Mouse (Mus musculus) retina, adult 2 months (tissue): ENCODE measurements around the gene Kdm6b.

Experiments used
- DNase-seq: peaks from one replicate; pipeline ENCODE4 v3.0.0-alpha.2; 2012; ENCODE audit warnings: low read depth, low spot score

The Kdm6b gene

GRCm38 (mm10) chr11:69419443-69419812 is 6.0 kb upstream of the Kdm6b start:
- DNase-seq = no peak

- peak; percentile 93 for DNase-seq
Measured at GRCm38 (mm10) chr11:69418481-69419442, 5.3 kb upstream of the Kdm6b start.

- peak; percentile 83 for DNase-seq
Measured at GRCm38 (mm10) chr11:69417449-69418384, 4.2 kb upstream of the Kdm6b start.

GRCm38 (mm10) chr11:69416921-69417448 is 3.5 kb upstream of the Kdm6b start:
- DNase-seq = no peak

- DNase-seq = no peak
Measured at GRCm38 (mm10) chr11:69416509-69416908, 3.0 kb upstream of the Kdm6b start.

GRCm38 (mm10) chr11:69415668-69416451 is 2.4 kb upstream of the Kdm6b start:
- DNase-seq = no peak

GRCm38 (mm10) chr11:69415327-69415667 is 1.8 kb upstream of the Kdm6b start:
- DNase-seq = no peak

- DNase-seq = no peak
Measured at GRCm38 (mm10) chr11:69414421-69415326, 1.2 kb upstream of the Kdm6b start.

GRCm38 (mm10) chr11:69412548-69412947 is 927 bp downstream of the Kdm6b start:
- DNase-seq = no peak

GRCm38 (mm10) chr11:69411538-69412203 is 1.8 kb downstream of the Kdm6b start:
- no peak for DNase-seq

- DNase-seq = peak; percentile 96
Measured at GRCm38 (mm10) chr11:69411073-69411535, 2.4 kb downstream of the Kdm6b start.

GRCm38 (mm10) chr11:69410310-69411072 is 3.0 kb downstream of the Kdm6b start:
- no peak for DNase-seq

GRCm38 (mm10) chr11:69410045-69410309 is 3.5 kb downstream of the Kdm6b start:
- DNase-seq = no peak

- no peak for DNase-seq
Measured at GRCm38 (mm10) chr11:69409378-69410044, 4.0 kb downstream of the Kdm6b start.

- DNase-seq = peak; percentile 82
Measured at GRCm38 (mm10) chr11:69408541-69409377, 4.7 kb downstream of the Kdm6b start.

GRCm38 (mm10) chr11:69407724-69408004 is 5.8 kb downstream of the Kdm6b start:
- DNase-seq = no peak

- no peak for DNase-seq
Measured at GRCm38 (mm10) chr11:69406867-69407723, 6.4 kb downstream of the Kdm6b start.
